Mouse (Mus musculus): ENCODE measurements around the gene Trappc3l. TPM values are rescaled to one million over a fixed set of nuclear protein-coding genes. Genes with fewer than 3 reads are reported as not detected.

Trappc3l gene
- polyA plus RNA-seq, 1 experiment = not detected

- H3K27me3 ChIP-seq (ENCODE audit: control insufficient read depth, insufficient read depth, low read length) = no peaks in the 10 kb centered on the region
- H3K36me3 ChIP-seq (ENCODE audit: control insufficient read depth, insufficient read depth, low read length) = no peaks in the 10 kb centered on the region
- no peak overlapping the region for H3K27ac ChIP-seq (ENCODE audit: insufficient read depth, low read length)
- DNase-seq (ENCODE audit: low read depth in 1 of 2, low spot score in 2 of 2) = peak in 1 of 2 experiments; percentile 31
- 26% methylated on average over 5 of the region's 5 CpGs for WGBS
- H3K4me1 ChIP-seq (ENCODE audit: control insufficient read depth, insufficient read depth, insufficient read length) = no peaks in the 10 kb centered on the region; the same call in 1 of the 2 replicates
- TF ChIP-seq POLR2A (IDR thresholded peaks at IDR 0.05; ENCODE audit: low read depth, low read length) = no peak
- H3K4me3 ChIP-seq (ENCODE audit: extremely low read depth, insufficient read depth, insufficient read length) = no peak overlapping the region
Measured at GRCm38 (mm10) chr10:34030322-34030721, 7.1 kb upstream of the Trappc3l start.

GRCm38 (mm10) chr10:34033630-34034305, 3.6 kb upstream of the Trappc3l start:
- 20% methylated on average over 22 of the region's 22 CpGs for WGBS
- H3K4me3 ChIP-seq (ENCODE audit: extremely low read depth, insufficient read depth, insufficient read length) = no peak overlapping the region
- H3K36me3 ChIP-seq (ENCODE audit: control insufficient read depth, insufficient read depth, low read length) = no peaks in the 10 kb centered on the region
- TF ChIP-seq CTCF (IDR thresholded peaks at IDR 0.05; ENCODE audit: extremely low read depth, insufficient read depth, insufficient read length, insufficient replicate concordance) (peak; percentile 49; the same call in 1 of the 2 replicates), POLR2A (IDR thresholded peaks at IDR 0.05; ENCODE audit: low read depth, low read length) (no peak)
- no peak overlapping the region for H3K27ac ChIP-seq (ENCODE audit: insufficient read depth, low read length)
- H3K4me1 ChIP-seq (ENCODE audit: control insufficient read depth, insufficient read depth, insufficient read length) = no peaks in the 10 kb centered on the region; the same call in 1 of the 2 replicates
- DNase-seq (ENCODE audit: low read depth in 1 of 2, low spot score in 2 of 2) = peak; percentile 21 to 68
- no peaks in the 10 kb centered on the region for H3K27me3 ChIP-seq (ENCODE audit: control insufficient read depth, insufficient read depth, low read length)

GRCm38 (mm10) chr10:34036587-34036986, 810 bp upstream of the Trappc3l start:
- H3K4me1 ChIP-seq (ENCODE audit: control insufficient read depth, insufficient read depth, insufficient read length) = no peaks in the 10 kb centered on the region; the same call in 1 of the 2 replicates
- no peak overlapping the region for H3K4me3 ChIP-seq (ENCODE audit: extremely low read depth, insufficient read depth, insufficient read length)
- no peaks in the 10 kb centered on the region for H3K36me3 ChIP-seq (ENCODE audit: control insufficient read depth, insufficient read depth, low read length)
- WGBS = 18% methylated on average over 5 of the region's 5 CpGs
- no peak overlapping the region for H3K27ac ChIP-seq (ENCODE audit: insufficient read depth, low read length)
- peak in 1 of 2 experiments; percentile 5 for DNase-seq (ENCODE audit: low read depth in 1 of 2, low spot score in 2 of 2)
- no peak for TF ChIP-seq POLR2A (IDR thresholded peaks at IDR 0.05; ENCODE audit: low read depth, low read length)
- TF ChIP-seq CTCF (IDR thresholded peaks at IDR 0.05; ENCODE audit: extremely low read depth, insufficient read depth, insufficient read length, insufficient replicate concordance) = peak; percentile 11; the same call in 1 of the 2 replicates
- no peaks in the 10 kb centered on the region for H3K27me3 ChIP-seq (ENCODE audit: control insufficient read depth, insufficient read depth, low read length)

GRCm38 (mm10) chr10:34044210-34044609, 6.8 kb downstream of the Trappc3l start, which contains the start of gene Calhm4:
TSS of gene Calhm4 (minus strand) at chr10:34044310.
- H3K4me1 ChIP-seq (ENCODE audit: control insufficient read depth, insufficient read depth, insufficient read length) = no peaks in the 10 kb centered on the region
- TF ChIP-seq POLR2A (IDR thresholded peaks at IDR 0.05; ENCODE audit: low read depth, low read length) (no peak), CTCF (IDR thresholded peaks at IDR 0.05; ENCODE audit: extremely low read depth, insufficient read depth, insufficient read length, insufficient replicate concordance) (no peak)
- 86% methylated on average over 5 of the region's 5 CpGs for WGBS

GRCm38 (mm10) chr10:34053987-34054386, 16.6 kb downstream of the Trappc3l start:
- H3K4me3 ChIP-seq (ENCODE audit: extremely low read depth, insufficient read depth, insufficient read length) = no peak overlapping the region
- no peak overlapping the region for H3K27ac ChIP-seq (ENCODE audit: insufficient read depth, low read length)
- no peaks in the 10 kb centered on the region for H3K36me3 ChIP-seq (ENCODE audit: control insufficient read depth, insufficient read depth, low read length)
- H3K4me1 ChIP-seq (ENCODE audit: control insufficient read depth, insufficient read depth, insufficient read length) = no peaks in the 10 kb centered on the region
- no peaks in the 10 kb centered on the region for H3K27me3 ChIP-seq (ENCODE audit: control insufficient read depth, insufficient read depth, low read length)
- TF ChIP-seq CTCF (IDR thresholded peaks at IDR 0.05; ENCODE audit: extremely low read depth, insufficient read depth, insufficient read length, insufficient replicate concordance) = no peak
- no peak for TF ChIP-seq POLR2A (IDR thresholded peaks at IDR 0.05; ENCODE audit: low read depth, low read length)
- WGBS = 64% methylated on average over 2 of the region's 2 CpGs
- no peak for DNase-seq (ENCODE audit: low read depth in 1 of 2, low spot score in 2 of 2)

More at GRCm38 (mm10) chr10:34044210-34044609, 6.8 kb downstream of the Trappc3l start, which contains the start of gene Calhm4:
- Histone ChIP-seq H3K27me3 (ENCODE audit: control insufficient read depth, insufficient read depth, low read length) (no peaks in the 10 kb centered on the region), H3K4me3 (ENCODE audit: extremely low read depth, insufficient read depth, insufficient read length) (no peak within 1 kb of the TSS), H3K27ac (ENCODE audit: insufficient read depth, low read length) (no peak within 1 kb of the TSS), H3K36me3 (ENCODE audit: control insufficient read depth, insufficient read depth, low read length) (no peaks in the 10 kb centered on the region)
- DNase-seq (ENCODE audit: low read depth in 1 of 2, low spot score in 2 of 2) = no peak

GRCm38 (mm10) chr10:34066591-34066990, 29.2 kb downstream of the Trappc3l start:
- Histone ChIP-seq H3K4me1 (ENCODE audit: control insufficient read depth, insufficient read depth, insufficient read length) (no peaks in the 10 kb centered on the region), H3K27me3 (ENCODE audit: control insufficient read depth, insufficient read depth, low read length) (no peaks in the 10 kb centered on the region), H3K36me3 (ENCODE audit: control insufficient read depth, insufficient read depth, low read length) (no peaks in the 10 kb centered on the region), H3K4me3 (ENCODE audit: extremely low read depth, insufficient read depth, insufficient read length) (no peak overlapping the region), H3K27ac (ENCODE audit: insufficient read depth, low read length) (no peak overlapping the region)
- TF ChIP-seq CTCF (IDR thresholded peaks at IDR 0.05; ENCODE audit: extremely low read depth, insufficient read depth, insufficient read length, insufficient replicate concordance) (no peak), POLR2A (IDR thresholded peaks at IDR 0.05; ENCODE audit: low read depth, low read length) (no peak)
- 78% methylated on average over 3 of the region's 3 CpGs for WGBS
- DNase-seq (ENCODE audit: low read depth in 1 of 2, low spot score in 2 of 2) = no peak

GRCm38 (mm10) chr10:34069606-34070005, 32.2 kb downstream of the Trappc3l start:
- WGBS = 76% methylated on average over 1 of the region's 1 CpGs
- no peak for DNase-seq (ENCODE audit: low read depth in 1 of 2, low spot score in 2 of 2)
- no peaks in the 10 kb centered on the region for H3K27me3 ChIP-seq (ENCODE audit: control insufficient read depth, insufficient read depth, low read length)

More at GRCm38 (mm10) chr10:34069606-34070005, 32.2 kb downstream of the Trappc3l start:
- no peak overlapping the region for H3K4me3 ChIP-seq (ENCODE audit: extremely low read depth, insufficient read depth, insufficient read length)
- H3K27ac ChIP-seq (ENCODE audit: insufficient read depth, low read length) = no peak overlapping the region
- TF ChIP-seq CTCF (IDR thresholded peaks at IDR 0.05; ENCODE audit: extremely low read depth, insufficient read depth, insufficient read length, insufficient replicate concordance) (no peak), POLR2A (IDR thresholded peaks at IDR 0.05; ENCODE audit: low read depth, low read length) (no peak)
- no peaks in the 10 kb centered on the region for H3K36me3 ChIP-seq (ENCODE audit: control insufficient read depth, insufficient read depth, low read length)
- H3K4me1 ChIP-seq (ENCODE audit: control insufficient read depth, insufficient read depth, insufficient read length) = no peaks in the 10 kb centered on the region

All from spleen, adult 2 months (tissue).